ENCODE assay signal across 8 mouse cellular contexts in genomic region chr1:82476256-82476655, GRCm38 (mm10).
DNase-seq lines count a peak whose midpoint lies in the region; ATAC-seq and TF ChIP-seq lines count a peak whose summit lies in the region.

No protein-coding gene starts in this region.

- no peaks in the 10 kb centered on the region for H3K9me3 ChIP-seq in E14TG2a.4 (ENCODE audit: low read length)
- H3K9me3 ChIP-seq in limb, embryonic 13.5 days: no peaks in the 10 kb centered on the region

- peak; percentile 29 for DNase-seq in kidney, adult 2 months
- DNase-seq in kidney, adult 11 months: no peak
- peak; percentile 1 for DNase-seq in c-Kit-positive CD71-positive TER-119-negative erythroid progenitor cells, embryonic 14.5 days (ENCODE audit: low read depth)
- peak; percentile 16 to 26 for DNase-seq in heart, adult 9 months (ENCODE audit: low spot score in 2 of 2)
- peak; percentile 23 for DNase-seq in telencephalon, adult 2 months (ENCODE audit: low read depth, low spot score)
- no peak for DNase-seq in adipocyte (ENCODE audit: low spot score)

- H3K4me1 ChIP-seq in kidney, adult 2 months (ENCODE audit: control insufficient read depth, insufficient read depth, low read length): no peaks in the 10 kb centered on the region
- no peaks in the 10 kb centered on the region for H3K4me1 ChIP-seq in E14TG2a.4 (replicated peaks; ENCODE audit: low read depth, low read length)
- peaks cover 19% of the 10 kb centered on the region; the same call in 1 of the 2 replicates for H3K4me1 ChIP-seq in limb, embryonic 13.5 days

- TF ChIP-seq POLR2A in kidney, adult 2 months (IDR thresholded peaks at IDR 0.05; ENCODE audit: low read depth, low read length): no peak

- no peak overlapping the region for H3K9ac ChIP-seq in limb, embryonic 13.5 days

- WGBS in kidney, adult 2 months: 48% methylated on average over 11 of the region's 11 CpGs
- WGBS in limb, embryonic 13.5 days: 35% methylated on average over 11 of the region's 11 CpGs

- no peaks in the 10 kb centered on the region for H3K27me3 ChIP-seq in kidney, adult 2 months (replicated peaks; ENCODE audit: control insufficient read depth, insufficient read depth, low read length)
- H3K27me3 ChIP-seq in E14TG2a.4 (ENCODE audit: insufficient read depth, low read length): no peaks in the 10 kb centered on the region
- no peaks in the 10 kb centered on the region for H3K27me3 ChIP-seq in limb, embryonic 13.5 days

- H3K36me3 ChIP-seq in kidney, adult 2 months (ENCODE audit: control insufficient read depth, insufficient read depth, low read length): peaks cover 7% of the 10 kb centered on the region
- no peaks in the 10 kb centered on the region for H3K36me3 ChIP-seq in E14TG2a.4 (ENCODE audit: insufficient read depth, low read length)
- no peaks in the 10 kb centered on the region for H3K36me3 ChIP-seq in limb, embryonic 13.5 days

- H3K27ac ChIP-seq in kidney, adult 2 months (ENCODE audit: insufficient read depth, low read depth, low read length): no peak overlapping the region
- H3K27ac ChIP-seq in limb, embryonic 13.5 days: peak overlapping the region; percentile 52; the same call in 1 of the 2 replicates

- peak; percentile 33; the same call in 1 of the 2 replicates for ATAC-seq in limb, embryonic 13.5 days (ENCODE audit: low FRiP score, low read depth)

- H3K4me2 ChIP-seq in limb, embryonic 13.5 days (replicated peaks): peak overlapping the region; percentile 35

- no peak overlapping the region for H3K4me3 ChIP-seq in kidney, adult 2 months (ENCODE audit: insufficient read depth, low read depth, low read length)
- H3K4me3 ChIP-seq in E14TG2a.4 (replicated peaks; ENCODE audit: low read length): no peak overlapping the region
- H3K4me3 ChIP-seq in limb, embryonic 13.5 days: no peak overlapping the region

- peak; percentile 80 for TF ChIP-seq CTCF in kidney, adult 2 months (conservative IDR thresholded peaks at IDR 0.05; ENCODE audit: insufficient read depth, insufficient read length, low read depth, low read length)
- peak; percentile 97 for TF ChIP-seq CTCF in E14TG2a.4 (conservative IDR thresholded peaks at IDR 0.05; ENCODE audit: low read length)

Comparison
In these comparisons a context has a peak if more than half of its experiments do, and no peak if none do; other contexts are left out.
1. DNase-seq: peak in kidney, adult 2 months (single experiment), c-Kit-positive CD71-positive TER-119-negative erythroid progenitor cells, embryonic 14.5 days (single experiment), heart, adult 9 months (2 of 2) and telencephalon, adult 2 months (single experiment); none in kidney, adult 11 months (single experiment) and adipocyte (single experiment).